Mouse (Mus musculus): ENCODE data around the gene Ttc7b. TPM values are rescaled to one million over a fixed set of nuclear protein-coding genes. Genes with fewer than 3 reads are reported as not detected.

Ttc7b gene
- polyA plus RNA-seq, 1 experiment from 2014 or later = 21.3 TPM

GRCm38 (mm10) chr12:100372015-100372414, 148.6 kb downstream of the Ttc7b start:
- ATAC-seq (no peak), DNase-seq (ENCODE audit: low read depth, low spot score) (no peak)
- in situ Hi-C loops (cut with MboI; ENCODE audit: low pct_unique_long_range_greater_than_20kb) = no loop called here

GRCm38 (mm10) chr12:100369786-100370185, 150.8 kb downstream of the Ttc7b start:
- in situ Hi-C loops (cut with MboI; ENCODE audit: low pct_unique_long_range_greater_than_20kb) = no loop called here
- ChIA-PET POLR2A (no interaction called here), CTCF (no interaction called here)
- TF ChIP-seq CTCF (IDR thresholded peaks at IDR 0.05) = no peak
- no peak for ATAC-seq
- DNase-seq (ENCODE audit: low read depth, low spot score) = no peak
- no peaks in the 10 kb centered on the region for H3K27me3 ChIP-seq

More at GRCm38 (mm10) chr12:100372015-100372414, 148.6 kb downstream of the Ttc7b start:
- H3K27me3 ChIP-seq = no peaks in the 10 kb centered on the region
- CTCF ChIA-PET = interaction anchor here (0.6 to 1.5 kb wide), 2 partner anchors 9 to 205 kb away, joined by 3 to 5 read pairs; no protein-coding TSS in a partner anchor
- TF ChIP-seq CTCF (IDR thresholded peaks at IDR 0.05) = no peak
- POLR2A ChIA-PET = no interaction called here

DNA sequence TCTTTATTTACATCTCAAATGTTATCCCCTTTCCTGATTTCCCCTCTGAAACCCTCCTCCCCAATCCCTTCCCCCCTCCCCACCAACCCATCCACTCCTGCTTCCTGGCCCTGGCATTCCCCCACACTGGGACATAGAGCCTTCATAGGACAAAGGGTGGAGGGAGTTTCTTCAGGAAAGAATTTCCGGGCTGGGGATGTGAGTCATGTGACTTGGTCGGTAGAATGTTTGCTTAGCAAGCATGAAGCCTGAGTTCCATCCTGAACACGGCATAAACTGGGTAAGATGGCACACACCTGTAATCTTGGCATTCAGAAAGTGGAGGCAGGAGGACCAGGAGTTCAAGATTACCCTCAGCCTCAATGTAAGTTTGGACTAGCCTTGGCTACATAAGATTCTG, 151.4 kb downstream of the Ttc7b start:
- DNase-seq (ENCODE audit: low read depth, low spot score) (no peak), ATAC-seq (no peak)
- ChIA-PET POLR2A (no interaction called here), CTCF (no interaction called here)
- in situ Hi-C loops (cut with MboI; ENCODE audit: low pct_unique_long_range_greater_than_20kb) = no loop called here
- no peaks in the 10 kb centered on the region for H3K27me3 ChIP-seq
- no peak for TF ChIP-seq CTCF (IDR thresholded peaks at IDR 0.05)

DNA sequence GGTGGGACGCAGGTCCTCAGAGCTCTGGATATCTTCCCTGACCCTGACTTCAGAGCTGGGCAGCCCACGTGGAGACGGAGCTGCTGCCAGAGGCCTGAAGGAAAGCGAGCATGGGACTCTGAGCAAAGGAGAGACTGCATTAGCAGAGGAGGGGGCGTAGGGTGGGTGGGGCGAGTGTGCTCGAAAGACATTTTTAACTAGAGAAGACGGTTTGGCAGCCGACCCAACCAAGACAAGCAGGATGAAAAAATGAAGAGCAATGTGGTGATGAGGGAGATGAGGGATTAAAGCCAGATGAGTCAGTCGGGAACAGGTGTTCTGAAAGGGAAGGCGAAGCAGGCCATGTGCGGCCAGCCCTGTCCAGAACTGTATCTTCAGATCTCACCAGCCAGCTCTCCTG, 159.3 kb downstream of the Ttc7b start:
- ATAC-seq (no peak), DNase-seq (ENCODE audit: low read depth, low spot score) (no peak)
- in situ Hi-C loops (cut with MboI; ENCODE audit: low pct_unique_long_range_greater_than_20kb) = no loop called here
- no peak for TF ChIP-seq CTCF (IDR thresholded peaks at IDR 0.05)
- CTCF ChIA-PET = interaction anchor here (1.9 kb wide), 1 partner anchor 160 kb away, joined by 4 read pairs; no protein-coding TSS in a partner anchor
- H3K27me3 ChIP-seq = no peaks in the 10 kb centered on the region
- POLR2A ChIA-PET = no interaction called here

DNA sequence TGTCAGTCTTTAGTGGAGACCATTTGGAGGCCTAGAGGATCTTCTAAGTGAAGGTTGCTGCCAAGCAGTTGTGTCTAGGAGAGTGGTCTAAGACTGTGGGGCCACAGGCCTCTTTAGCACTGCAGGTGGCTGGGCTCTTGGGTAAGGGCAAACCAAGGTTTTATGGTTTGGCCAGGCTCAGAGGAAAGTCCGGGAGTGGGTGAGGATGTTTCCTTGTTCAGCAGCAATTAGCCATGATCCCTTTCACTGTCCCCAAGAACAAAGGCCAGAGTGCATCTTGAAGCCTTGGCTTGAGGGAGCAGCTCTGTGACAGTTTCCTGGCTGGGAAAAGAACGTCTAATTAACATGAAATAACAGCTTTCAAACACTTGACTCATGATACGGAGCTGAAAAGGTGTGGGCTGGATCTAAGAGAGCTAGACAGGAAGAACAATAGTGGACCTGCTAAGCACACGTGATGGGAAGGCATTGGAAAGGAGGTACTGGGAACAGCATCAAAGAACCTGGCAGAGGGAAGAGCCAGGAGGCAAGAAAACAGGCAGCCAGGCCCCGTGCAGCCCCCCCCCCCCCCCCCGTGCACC, 162.5 kb downstream of the Ttc7b start:
- no peaks in the 10 kb centered on the region for H3K27me3 ChIP-seq

GRCm38 (mm10) chr12:100356407-100356806, 164.2 kb downstream of the Ttc7b start:
- CTCF ChIA-PET = interaction anchor here (1.6 kb wide), 1 partner anchor 66 kb away, joined by 3 read pairs; no protein-coding TSS in a partner anchor
- DNase-seq (ENCODE audit: low read depth, low spot score) (no peak), ATAC-seq (no peak)
- no peaks in the 10 kb centered on the region for H3K27me3 ChIP-seq
- POLR2A ChIA-PET = interaction anchor here (0.7 kb wide), 1 partner anchor 16 kb away, joined by 3 read pairs; no protein-coding TSS in a partner anchor
- in situ Hi-C loops (cut with MboI; ENCODE audit: low pct_unique_long_range_greater_than_20kb) = no loop called here
- TF ChIP-seq CTCF (IDR thresholded peaks at IDR 0.05) = no peak

More for the DNA sequence above, 162.5 kb downstream of the Ttc7b start:
- DNase-seq (ENCODE audit: low read depth, low spot score) = no peak
- ATAC-seq = no peak
- POLR2A ChIA-PET = no interaction called here
- in situ Hi-C loops (cut with MboI; ENCODE audit: low pct_unique_long_range_greater_than_20kb) = no loop called here
- TF ChIP-seq CTCF (IDR thresholded peaks at IDR 0.05) = no peak
- CTCF ChIA-PET = interaction anchor here (1.6 kb wide), 1 partner anchor 64 kb away, joined by 3 read pairs; no protein-coding TSS in a partner anchor

DNA sequence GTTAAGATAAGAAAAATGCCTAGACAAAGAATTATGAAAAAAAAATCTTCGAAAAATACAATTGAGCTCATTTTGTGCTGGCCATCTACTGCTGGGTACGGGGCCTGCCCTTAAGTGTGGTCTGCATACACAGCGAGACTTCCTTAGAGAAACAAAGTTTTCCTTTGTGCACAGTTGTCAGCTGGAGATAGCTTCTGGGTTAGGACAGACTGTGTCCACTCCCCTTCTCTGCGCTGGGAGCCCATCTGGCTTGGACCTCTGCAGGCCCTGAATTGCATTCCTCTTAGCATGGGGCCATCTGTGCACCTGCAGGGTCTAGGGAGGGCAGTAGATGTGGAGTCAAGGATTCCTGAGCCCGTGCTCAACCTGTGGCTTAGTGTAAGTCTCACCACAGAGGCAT, 165.1 kb downstream of the Ttc7b start:
- in situ Hi-C loops (cut with MboI; ENCODE audit: low pct_unique_long_range_greater_than_20kb) = no loop called here
- no peak for TF ChIP-seq CTCF (IDR thresholded peaks at IDR 0.05)
- H3K27me3 ChIP-seq = no peaks in the 10 kb centered on the region
- ATAC-seq (no peak), DNase-seq (ENCODE audit: low read depth, low spot score) (no peak)
- POLR2A ChIA-PET = interaction anchor here (0.7 kb wide), 1 partner anchor 17 kb away, joined by 3 read pairs; no protein-coding TSS in a partner anchor
- CTCF ChIA-PET = no interaction called here

DNA sequence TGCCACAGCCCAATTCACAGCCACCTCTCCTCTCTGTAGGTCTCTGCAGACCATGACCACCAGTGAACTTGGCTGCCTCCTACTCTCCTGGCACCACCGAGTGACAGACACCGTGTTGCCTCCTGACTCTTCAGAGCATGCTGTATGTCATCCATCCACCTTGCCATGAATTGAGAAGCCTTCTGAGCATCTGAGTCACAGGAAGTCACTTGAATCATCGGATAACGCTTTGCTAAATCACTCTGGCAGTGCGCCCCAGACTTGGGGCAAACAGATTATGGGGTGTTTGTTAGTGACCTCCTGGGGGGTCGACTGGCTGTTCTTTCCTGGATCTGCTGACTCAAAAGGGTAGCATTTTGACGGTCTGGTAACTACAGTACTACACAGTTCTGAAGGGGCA, 166.7 kb downstream of the Ttc7b start:
- in situ Hi-C loops (cut with MboI; ENCODE audit: low pct_unique_long_range_greater_than_20kb) = no loop called here
- H3K27me3 ChIP-seq = no peaks in the 10 kb centered on the region
- CTCF ChIA-PET = no interaction called here
- POLR2A ChIA-PET = interaction anchor here (0.6 kb wide), 1 partner anchor 139 kb away, joined by 4 read pairs; no protein-coding TSS in a partner anchor
- ATAC-seq (peak; percentile 72), DNase-seq (ENCODE audit: low read depth, low spot score) (peak; percentile 76)
- no peak for TF ChIP-seq CTCF (IDR thresholded peaks at IDR 0.05)

DNA sequence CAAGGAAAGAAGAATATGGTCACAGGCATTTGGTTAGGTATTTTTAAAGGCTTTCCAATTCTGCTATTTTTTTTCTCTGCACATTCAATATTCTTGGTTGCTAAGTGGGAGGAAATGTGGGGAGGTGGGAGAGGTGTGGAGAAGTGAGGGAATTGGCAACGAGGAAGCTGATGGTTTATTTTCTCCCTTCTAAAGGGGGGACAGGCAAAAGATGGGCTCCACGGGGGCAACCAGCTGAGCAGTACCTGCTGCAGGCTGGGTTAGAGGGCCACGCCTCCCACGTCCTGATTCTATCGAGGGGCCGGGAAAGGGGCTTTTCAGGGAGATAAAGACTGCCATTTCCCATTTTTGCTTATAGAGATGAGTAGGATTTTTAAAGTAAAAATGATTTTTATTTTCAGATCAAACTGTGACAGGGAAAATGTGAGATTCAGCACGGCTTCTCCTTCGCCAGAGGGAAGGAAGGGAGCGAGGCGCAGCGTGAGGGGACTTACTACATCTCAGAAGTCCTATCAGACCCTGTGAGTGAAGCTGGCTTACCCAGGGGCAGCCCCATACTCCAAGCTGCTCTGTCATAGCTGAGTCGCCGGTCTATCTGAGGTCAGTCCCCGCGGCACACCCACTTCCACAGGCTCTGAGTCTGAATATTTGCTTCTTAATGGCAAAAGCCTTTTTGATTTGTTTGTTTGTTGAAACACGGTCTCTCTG, 167.4 kb downstream of the Ttc7b start:
- POLR2A ChIA-PET = interaction anchor here (0.9 kb wide), 1 partner anchor 15 kb away, joined by 3 read pairs; no protein-coding TSS in a partner anchor
- no peak for TF ChIP-seq CTCF (IDR thresholded peaks at IDR 0.05)
- ATAC-seq (no peak), DNase-seq (ENCODE audit: low read depth, low spot score) (no peak)
- no peaks in the 10 kb centered on the region for H3K27me3 ChIP-seq
- CTCF ChIA-PET = no interaction called here
- in situ Hi-C loops (cut with MboI; ENCODE audit: low pct_unique_long_range_greater_than_20kb) = no loop called here

DNA sequence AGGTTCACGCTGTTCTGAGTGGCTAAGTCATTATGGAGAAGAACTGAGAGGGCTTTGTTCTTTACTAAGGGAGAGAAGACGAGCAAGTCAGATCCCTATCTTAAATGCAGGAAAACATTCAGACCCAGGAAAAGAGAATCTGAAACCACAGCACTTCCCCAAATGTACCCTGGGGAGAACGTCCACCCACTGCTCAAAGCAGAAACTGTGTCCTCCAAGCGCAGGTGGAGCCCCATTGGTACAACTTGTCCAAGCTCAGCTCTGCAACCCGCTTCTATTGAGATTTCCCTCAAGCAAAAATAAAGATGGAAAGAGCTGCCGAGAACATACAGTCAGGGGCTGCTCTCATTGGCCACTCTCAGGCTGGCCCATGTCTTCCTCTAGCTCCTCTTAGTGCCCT, 168.5 kb downstream of the Ttc7b start:
- no peak for TF ChIP-seq CTCF (IDR thresholded peaks at IDR 0.05)

DNA sequence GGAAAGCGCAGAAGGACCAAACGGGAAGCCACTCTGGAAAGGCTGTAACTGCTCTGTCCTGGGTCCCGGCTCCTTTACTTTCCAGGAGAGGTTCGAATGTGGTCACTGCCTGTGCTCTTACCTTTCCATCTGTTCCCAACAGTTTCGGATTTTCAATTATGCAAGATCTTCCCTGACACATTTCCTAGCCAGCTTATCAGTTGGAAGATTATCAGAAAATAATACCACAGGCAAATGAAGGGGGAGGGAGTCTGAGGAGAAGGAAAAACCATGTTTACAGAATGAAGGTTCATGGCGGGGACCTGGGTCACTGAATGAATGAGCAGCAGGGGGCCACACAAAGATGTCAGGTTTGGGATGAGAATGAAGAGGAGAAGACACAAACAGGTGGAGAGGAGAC, 177.1 kb downstream of the Ttc7b start:
- ATAC-seq (no peak), DNase-seq (ENCODE audit: low read depth, low spot score) (no peak)
- ChIA-PET CTCF (no interaction called here), POLR2A (interaction anchor here (0.7 kb wide), 1 partner anchor 164 kb away, joined by 3 read pairs; no protein-coding TSS in a partner anchor)
- no peaks in the 10 kb centered on the region for H3K27me3 ChIP-seq
- in situ Hi-C loops (cut with MboI; ENCODE audit: low pct_unique_long_range_greater_than_20kb) = no loop called here
- TF ChIP-seq CTCF (IDR thresholded peaks at IDR 0.05) = no peak

More for the DNA sequence above, 168.5 kb downstream of the Ttc7b start:
- ChIA-PET CTCF (no interaction called here), POLR2A (no interaction called here)
- no peak for ATAC-seq
- no peak for DNase-seq (ENCODE audit: low read depth, low spot score)
- in situ Hi-C loops (cut with MboI; ENCODE audit: low pct_unique_long_range_greater_than_20kb) = no loop called here
- H3K27me3 ChIP-seq = no peaks in the 10 kb centered on the region

Measured in Patski (cell line).